Mouse (Mus musculus): ENCODE results near the gene Peli2.

Gene Peli2

GRCm38 (mm10) chr14:48296820-48297219, 176.2 kb downstream of the Peli2 start:
- DNase-seq, result no peak

GRCm38 (mm10) chr14:48302471-48303186, 182.0 kb downstream of the Peli2 start:
- no peak for DNase-seq

GRCm38 (mm10) chr14:48303235-48303634, 182.6 kb downstream of the Peli2 start:
- DNase-seq, result peak; percentile 17

- DNase-seq, result no peak
Observed at GRCm38 (mm10) chr14:48303841-48304240, 183.2 kb downstream of the Peli2 start.

GRCm38 (mm10) chr14:48313234-48313633, 192.6 kb downstream of the Peli2 start:
- DNase-seq, result no peak

GRCm38 (mm10) chr14:48316396-48316795, 195.8 kb downstream of the Peli2 start:
- no peak for DNase-seq

GRCm38 (mm10) chr14:48323771-48324459, 203.3 kb downstream of the Peli2 start:
- no peak for DNase-seq

GRCm38 (mm10) chr14:48324460-48324850, 203.8 kb downstream of the Peli2 start:
- no peak for DNase-seq

- no peak for DNase-seq
Observed at GRCm38 (mm10) chr14:48327746-48328145, 207.1 kb downstream of the Peli2 start.

- no peak for DNase-seq
Observed at GRCm38 (mm10) chr14:48329716-48330365, 209.2 kb downstream of the Peli2 start.
